ENCODE assay signal across 8 mouse cellular contexts in genomic region chr10:13500938-13501496, GRCm38 (mm10). TPM values are rescaled to one million over a fixed set of nuclear protein-coding genes. Genes with fewer than 3 reads are reported as not detected.
DNase-seq lines count a peak whose midpoint lies in the region; ATAC-seq lines count a peak whose summit lies in the region.

No protein-coding gene starts in this region.

- under 1% methylated on average over 30 of the region's 30 CpGs for WGBS in hindbrain, embryonic 15.5 days

- H3K27ac ChIP-seq in hindbrain, embryonic 15.5 days (replicated peaks): 0 out of 2 replicates have a peak overlapping the region, but pooled peaks have one; percentile 3

- DNase-seq in T-cell, adult 2 months (ENCODE audit: low spot score): peak; percentile 86
- DNase-seq in cerebellum, postnatal 36 days: peak; percentile 81
- peak; percentile 90 to 92 for DNase-seq in frontal cortex, postnatal 36 days (ENCODE audit: low spot score in 2 of 2)
- peak; percentile 81 for DNase-seq in left cerebral cortex, adult 11 months (ENCODE audit: low spot score)
- DNase-seq in lung, postnatal 4 days: peak; percentile 92 to 95
- peak; percentile 68 for DNase-seq in retina, postnatal 7 days (ENCODE audit: low read depth, low spot score)
- peak; percentile 80 for DNase-seq in urinary bladder, adult 2 months (ENCODE audit: low spot score)

- H3K4me1 ChIP-seq in hindbrain, embryonic 15.5 days (replicated peaks): peaks cover 14% of the 10 kb centered on the region; the same call in 1 of the 2 replicates

- H3K9ac ChIP-seq in hindbrain, embryonic 15.5 days: peak overlapping the region; percentile 83

- no peaks in the 10 kb centered on the region for H3K27me3 ChIP-seq in hindbrain, embryonic 15.5 days

- H3K4me3 ChIP-seq in hindbrain, embryonic 15.5 days: peak overlapping the region; percentile 76

- no peaks in the 10 kb centered on the region for H3K9me3 ChIP-seq in hindbrain, embryonic 15.5 days

- peak overlapping the region; percentile 72 for H3K4me2 ChIP-seq in hindbrain, embryonic 15.5 days

- ATAC-seq in hindbrain, embryonic 15.5 days (ENCODE audit: low FRiP score, low read depth): peak; percentile 92

- H3K36me3 ChIP-seq in hindbrain, embryonic 15.5 days: 0 out of 2 replicates have a peak, but pooled peaks cover 9% of the 10 kb centered on the region

RNA-seq across cellular contexts. Expression of gene Fuca2, which starts 1.7 kb away (rescaled TPM):
- 42.7 and 45.0 TPM in 2 replicates for polyA plus RNA-seq in hindbrain, embryonic 15.5 days (2015; fragmentation: Nextera tagmentation; extraction: Ambion mirVana)
- polyA plus RNA-seq in urinary bladder, adult 2 months (2012; rRNA removed): 73.4 and 76.8 TPM in 2 replicates

RNA-seq across cellular contexts. Expression of gene Phactr2, which starts 26.8 kb away (rescaled TPM):
- polyA plus RNA-seq in hindbrain, embryonic 15.5 days (2015; fragmentation: Nextera tagmentation; extraction: Ambion mirVana): 7.7 and 8.8 TPM in 2 replicates
- 13.9 and 20.8 TPM in 2 replicates for polyA plus RNA-seq in urinary bladder, adult 2 months (2012; rRNA removed)

RNA-seq across cellular contexts. Expression of gene Adat2, which starts 51.7 kb away (rescaled TPM):
- polyA plus RNA-seq in hindbrain, embryonic 15.5 days (2015; fragmentation: Nextera tagmentation; extraction: Ambion mirVana): 1.9 and 2.1 TPM in 2 replicates
- 7.9 and 8.2 TPM in 2 replicates for polyA plus RNA-seq in urinary bladder, adult 2 months (2012; rRNA removed)

RNA-seq across cellular contexts. Expression of gene Pex3, which starts 51.9 kb away (rescaled TPM):
- 26.7 and 27.7 TPM in 2 replicates for polyA plus RNA-seq in hindbrain, embryonic 15.5 days (2015; fragmentation: Nextera tagmentation; extraction: Ambion mirVana)
- 26.4 and 32.5 TPM in 2 replicates for polyA plus RNA-seq in urinary bladder, adult 2 months (2012; rRNA removed)

Comparison
In these comparisons a context has a peak if more than half of its experiments do, and no peak if none do; other contexts are left out.
1. Peak in every context shown above with its lines: DNase-seq, ATAC-seq, H3K4me3 ChIP-seq and H3K27ac ChIP-seq.